Mouse (Mus musculus) liver, adult 2 months (tissue): ENCODE measurements at regions not wholly inside any gene's neighbourhood (a gene's known extent, or its start where the extent isn't known, plus 50 kb on each side); places are given as distances from the start of the nearest gene placed in this dataset.
A peak's percentile ranks its signal among the peaks of the same experiment; 100 is the strongest.
"Not testable (repeated sequence)": the region's sequence is repeated elsewhere in the genome, so short reads cannot be mapped to it uniquely, and the experiment has no call there.

Experiments
- DNase-seq: peaks from one replicate; pipeline ENCODE4 v3.0.0-alpha.2; 2011; ENCODE audit warnings: low read depth, low spot score; ENCODE audit errors: extremely low read depth
- H3K27ac ChIP-seq: fragments of 200-500 bp; replicated peaks from 2 replicates; pipeline ENCODE4 v1.5.1; 2012; ENCODE audit warnings: low read depth, mild to moderate bottlenecking, control low read depth, inconsistent platforms, low read length; ENCODE audit not compliant: insufficient read depth
- H3K27me3 ChIP-seq: fragments of 200-500 bp; 2 replicates; pipeline ENCODE4 v1.6.1; 2012; ENCODE audit warnings: mild to moderate bottlenecking, moderate library complexity, low read length, inconsistent platforms; ENCODE audit not compliant: control insufficient read depth, insufficient read depth
- H3K36me3 ChIP-seq: fragments of 200-500 bp; 2 replicates; pipeline ENCODE4 v1.6.1; 2012; ENCODE audit warnings: low read length, inconsistent platforms; ENCODE audit not compliant: control insufficient read depth, insufficient read depth
- H3K4me1 ChIP-seq: fragments of 200-500 bp; 2 replicates; pipeline ENCODE4 v1.6.1; 2011; ENCODE audit warnings: low read length; ENCODE audit not compliant: control insufficient read depth, insufficient read depth
- H3K4me3 ChIP-seq: fragments of 200-500 bp; 2 replicates; pipeline ENCODE4 v1.5.1; 2011; ENCODE audit warnings: low read depth, mild to moderate bottlenecking, control low read depth, low read length, moderate library complexity; ENCODE audit not compliant: insufficient read depth
- H3K79me2 ChIP-seq: fragments of 200-500 bp; 2 replicates; pipeline ENCODE4 v1.6.1; 2012; ENCODE audit warnings: inconsistent platforms, mild to moderate bottlenecking, low read length, moderate library complexity; ENCODE audit not compliant: control insufficient read depth, insufficient read depth
- H3K9ac ChIP-seq: fragments of 200-500 bp; 2 replicates; pipeline ENCODE4 v1.6.1; 2012; ENCODE audit warnings: low read depth, mild to moderate bottlenecking, control low read depth, inconsistent platforms, low read length
- CTCF ChIP-seq: fragments of 200-500 bp; IDR thresholded peaks from 2 replicates; pipeline ENCODE4 v1.5.1; 2011; ENCODE audit warnings: low read depth, low read length, control low read depth
- POLR2A ChIP-seq: fragments of 200-500 bp; IDR thresholded peaks from 2 replicates; pipeline ENCODE4 v1.6.1; 2011; ENCODE audit warnings: low read length, control low read depth; ENCODE audit not compliant: insufficient read depth; ENCODE audit errors: extremely low read depth
- WGBS: fragments of 180-500 bp; shearing (Covaris S2); methylation state at CpG from one replicate; pipeline ENCODE4 v1.1.7; 2018; 5-methylcytosine and 5-hydroxymethylcytosine counted together

GRCm38 (mm10) chr9:12784241-12785010 is 461.2 kb downstream of the Jrkl start:
- no peak for TF ChIP-seq CTCF
- TF ChIP-seq POLR2A: no peak
- no peak overlapping the region for H3K4me3 ChIP-seq
- no peaks in the 10 kb centered on the region for H3K27me3 ChIP-seq
- no peaks in the 10 kb centered on the region for H3K79me2 ChIP-seq
- H3K4me1 ChIP-seq: no peaks in the 10 kb centered on the region
- H3K36me3 ChIP-seq: no peaks in the 10 kb centered on the region
- H3K27ac ChIP-seq: no peak overlapping the region
- no peak overlapping the region for H3K9ac ChIP-seq
- WGBS: 71% methylated on average over 5 of the region's 5 CpGs
- peak; percentile 12 for DNase-seq

GRCm38 (mm10) chr9:12753780-12754179 is 491.8 kb downstream of the Jrkl start:
- H3K27me3 ChIP-seq, H3K4me1 ChIP-seq, DNase-seq, H3K27ac ChIP-seq, H3K79me2 ChIP-seq, H3K4me3 ChIP-seq, H3K36me3 ChIP-seq, H3K9ac ChIP-seq: not testable (repeated sequence)
- WGBS: 71% methylated on average over 10 of the region's 10 CpGs
